Mouse (Mus musculus) ES-Bruce4 (cell line): ENCODE measurements around the gene Wdfy3.

Experiments
- CTCF ChIP-seq: IDR thresholded peaks from one replicate; pipeline ENCODE4 v1.8.1; 2011; ENCODE audit warnings: low read depth, low read length
- EP300 ChIP-seq: IDR thresholded peaks from 2 replicates; pipeline ENCODE4 v1.6.1; 2011; ENCODE audit warnings: low read depth, low read length; ENCODE audit not compliant: insufficient read depth
- POLR2A ChIP-seq: IDR thresholded peaks from one replicate; pipeline ENCODE4 v1.8.1; 2011; ENCODE audit warnings: low read length; ENCODE audit not compliant: insufficient read depth

DNA sequence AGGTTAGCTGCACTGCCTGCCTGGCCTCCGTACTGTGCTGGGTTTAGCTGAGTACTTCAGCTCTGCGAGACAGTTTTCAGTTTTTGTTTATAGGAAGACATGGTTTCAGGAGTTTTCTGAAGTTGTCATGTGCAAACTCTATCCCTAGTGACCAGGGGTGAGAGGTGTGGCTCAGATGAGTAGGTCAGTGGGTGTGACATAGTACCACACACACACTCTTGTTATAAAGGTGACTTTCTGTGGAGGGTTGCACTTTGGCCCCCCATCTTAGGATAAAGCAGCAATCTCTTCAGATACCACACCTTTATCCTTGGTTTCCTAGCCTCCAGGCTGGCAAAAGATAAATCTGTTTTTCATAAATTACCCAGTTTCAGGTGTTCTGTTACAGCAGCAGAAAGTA, 284.9 kb downstream of the Wdfy3 start:
- TF ChIP-seq EP300 (no peak), POLR2A (no peak), CTCF (no peak)
